Mouse (Mus musculus): ENCODE results near the gene Bhlhe40.

DNA sequence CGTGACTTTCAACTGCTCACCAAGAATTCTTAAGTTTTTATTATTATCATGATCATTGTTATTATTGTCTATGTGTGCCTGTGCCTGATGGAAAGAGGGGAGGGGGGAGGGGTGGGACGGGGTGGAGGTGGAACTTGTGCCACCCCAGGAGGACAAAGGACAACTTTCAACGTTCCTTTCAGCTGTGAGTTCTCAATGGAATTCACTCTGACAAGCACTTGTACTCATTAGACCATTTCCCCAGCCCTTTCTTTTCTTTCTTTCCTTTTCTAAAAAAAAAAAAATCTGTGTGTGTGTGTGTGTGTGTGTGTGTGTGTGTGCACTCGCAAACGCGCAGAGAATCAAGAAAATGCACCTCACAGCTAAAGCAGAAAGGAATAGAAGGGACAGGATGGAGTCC is 12.4 kb upstream of the Bhlhe40 start:
- TF ChIP-seq POLR2A (IDR thresholded peaks at IDR 0.05; ENCODE audit: insufficient read depth, low read depth, low read length) (no peak), CTCF (IDR thresholded peaks at IDR 0.05; ENCODE audit: insufficient read depth, low read depth, low read length) (no peak)
